Mouse (Mus musculus): ENCODE results near the gene Ces3b. TPM values are rescaled to one million over a fixed set of nuclear protein-coding genes. Genes with fewer than 3 reads are reported as not detected.
A peak's percentile ranks its signal among the peaks of the same experiment; 100 is the strongest.
"Not testable (repeated sequence)": the region's sequence is repeated elsewhere in the genome, so short reads cannot be mapped to it uniquely, and the experiment has no call there.

The Ces3b gene
- polyA plus RNA-seq (2014; fragmentation: Nextera tagmentation; extraction: Ambion mirVana), result not detected in 2 replicates

- H3K4me3 ChIP-seq (ENCODE audit: low read depth, low read length), result no peak within 1 kb of the TSS
- H3K4me1 ChIP-seq (ENCODE audit: control insufficient read depth, insufficient read depth, low read length), result no peaks in the 10 kb centered on the region
- WGBS, result 63% methylated on average over 7 of the region's 7 CpGs
- no peaks in the 10 kb centered on the region for H3K9me3 ChIP-seq (ENCODE audit: control insufficient read depth, low read depth, low read length)
- no peak within 1 kb of the TSS for H3K9ac ChIP-seq (replicated peaks; ENCODE audit: low read depth, low read length)
- ATAC-seq (ENCODE audit: insufficient number of reproducible peaks, insufficient read depth, low FRiP score, low read depth), result no peak
- no peak within 1 kb of the TSS for H3K4me2 ChIP-seq (replicated peaks; ENCODE audit: low read depth, low read length)
- H3K27ac ChIP-seq (ENCODE audit: low read length), result no peak within 1 kb of the TSS
- H3K36me3 ChIP-seq (ENCODE audit: control insufficient read depth, insufficient read depth, low read length), result no peaks in the 10 kb centered on the region
- no peaks in the 10 kb centered on the region for H3K27me3 ChIP-seq (ENCODE audit: control insufficient read depth, insufficient read depth, low read length)
Observed at GRCm38 (mm10) chr8:105083449-105084050, at the start of gene Ces3b. Gene Ces3b, plus strand, starts transcription at chr8:105083753.

DNA sequence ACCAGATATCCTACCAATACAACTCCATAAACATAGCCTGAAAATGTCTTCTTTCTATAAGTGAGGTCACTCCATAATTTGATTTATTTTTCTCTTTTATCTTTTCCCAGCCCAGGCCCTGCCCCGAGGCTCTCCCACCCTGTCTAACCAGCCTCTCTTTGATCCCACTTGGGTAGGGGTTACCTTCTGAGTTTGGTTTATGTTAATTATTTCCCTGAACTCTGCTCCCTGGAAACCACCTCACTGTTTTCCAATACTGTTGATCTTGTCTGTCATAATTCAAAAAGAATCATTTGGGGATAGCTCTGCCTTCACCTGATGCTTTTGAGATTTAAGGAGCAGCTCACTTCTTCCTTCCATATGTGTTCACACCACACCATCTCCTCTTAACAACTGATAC is 40.0 kb upstream of the Ces3b start:
- WGBS, result 17% methylated on average over 1 of the region's 1 CpGs
- H3K27me3 ChIP-seq (ENCODE audit: control insufficient read depth, insufficient read depth, low read length), result no peaks in the 10 kb centered on the region
- H3K4me2 ChIP-seq (replicated peaks; ENCODE audit: low read depth, low read length), result no peak overlapping the region
- no peak overlapping the region for H3K27ac ChIP-seq (ENCODE audit: low read length)
- no peak overlapping the region for H3K9ac ChIP-seq (replicated peaks; ENCODE audit: low read depth, low read length)
- no peaks in the 10 kb centered on the region for H3K4me1 ChIP-seq (ENCODE audit: control insufficient read depth, insufficient read depth, low read length)
- ATAC-seq (ENCODE audit: insufficient number of reproducible peaks, insufficient read depth, low FRiP score, low read depth), result no peak
- H3K9me3 ChIP-seq (ENCODE audit: control insufficient read depth, low read depth, low read length), result no peaks in the 10 kb centered on the region
- no peak overlapping the region for H3K4me3 ChIP-seq (ENCODE audit: low read depth, low read length)
- no peaks in the 10 kb centered on the region for H3K36me3 ChIP-seq (ENCODE audit: control insufficient read depth, insufficient read depth, low read length)

GRCm38 (mm10) chr8:105045824-105046401 is 37.6 kb upstream of the Ces3b start:
- peak; percentile 85 for ATAC-seq (ENCODE audit: insufficient number of reproducible peaks, insufficient read depth, low FRiP score, low read depth)
- no peaks in the 10 kb centered on the region for H3K36me3 ChIP-seq (ENCODE audit: control insufficient read depth, insufficient read depth, low read length)
- H3K27ac ChIP-seq (ENCODE audit: low read length), result no peak overlapping the region
- no peak overlapping the region for H3K4me3 ChIP-seq (ENCODE audit: low read depth, low read length)
- H3K9ac ChIP-seq (replicated peaks; ENCODE audit: low read depth, low read length), result no peak overlapping the region
- no peaks in the 10 kb centered on the region for H3K27me3 ChIP-seq (ENCODE audit: control insufficient read depth, insufficient read depth, low read length)
- no peaks in the 10 kb centered on the region for H3K9me3 ChIP-seq (ENCODE audit: control insufficient read depth, low read depth, low read length)
- no peaks in the 10 kb centered on the region for H3K4me1 ChIP-seq (ENCODE audit: control insufficient read depth, insufficient read depth, low read length)
- 59% methylated on average over 3 of the region's 3 CpGs for WGBS
- no peak overlapping the region for H3K4me2 ChIP-seq (replicated peaks; ENCODE audit: low read depth, low read length)

- no peak within 1 kb of the TSS for H3K27ac ChIP-seq (ENCODE audit: low read length)
- H3K27me3 ChIP-seq (ENCODE audit: control insufficient read depth, insufficient read depth, low read length), result no peaks in the 10 kb centered on the region
- no peak within 1 kb of the TSS for H3K4me2 ChIP-seq (replicated peaks; ENCODE audit: low read depth, low read length)
- H3K9me3 ChIP-seq (ENCODE audit: control insufficient read depth, low read depth, low read length), result no peaks in the 10 kb centered on the region
- no peak within 1 kb of the TSS for H3K9ac ChIP-seq (replicated peaks; ENCODE audit: low read depth, low read length)
- no peaks in the 10 kb centered on the region for H3K4me1 ChIP-seq (ENCODE audit: control insufficient read depth, insufficient read depth, low read length)
- 69% methylated on average over 3 of the region's 3 CpGs for WGBS
- no peak within 1 kb of the TSS for H3K4me3 ChIP-seq (ENCODE audit: low read depth, low read length)
- H3K36me3 ChIP-seq (ENCODE audit: control insufficient read depth, insufficient read depth, low read length), result no peaks in the 10 kb centered on the region
- no peak for ATAC-seq (ENCODE audit: insufficient number of reproducible peaks, insufficient read depth, low FRiP score, low read depth)
Observed at GRCm38 (mm10) chr8:105048371-105048854, 35.1 kb upstream of the Ces3b start, which contains the start of gene Ces3a. Gene Ces3a, plus strand, starts transcription at chr8:105048601.

GRCm38 (mm10) chr8:105056211-105056610 is 27.3 kb upstream of the Ces3b start:
- Histone ChIP-seq H3K27ac (ENCODE audit: low read length) (no peak overlapping the region), H3K4me1 (ENCODE audit: control insufficient read depth, insufficient read depth, low read length) (no peaks in the 10 kb centered on the region), H3K9ac (replicated peaks; ENCODE audit: low read depth, low read length) (no peak overlapping the region), H3K9me3 (ENCODE audit: control insufficient read depth, low read depth, low read length) (no peaks in the 10 kb centered on the region), H3K4me2 (replicated peaks; ENCODE audit: low read depth, low read length) (no peak overlapping the region), H3K27me3 (ENCODE audit: control insufficient read depth, insufficient read depth, low read length) (no peaks in the 10 kb centered on the region), H3K4me3 (ENCODE audit: low read depth, low read length) (no peak overlapping the region), H3K36me3 (ENCODE audit: control insufficient read depth, insufficient read depth, low read length) (no peaks in the 10 kb centered on the region)
- 89% methylated on average over 4 of the region's 4 CpGs for WGBS
- no peak for ATAC-seq (ENCODE audit: insufficient number of reproducible peaks, insufficient read depth, low FRiP score, low read depth)

GRCm38 (mm10) chr8:105060056-105060455 is 23.5 kb upstream of the Ces3b start:
- Histone ChIP-seq H3K27me3 (ENCODE audit: control insufficient read depth, insufficient read depth, low read length) (no peaks in the 10 kb centered on the region), H3K4me1 (ENCODE audit: control insufficient read depth, insufficient read depth, low read length) (no peaks in the 10 kb centered on the region), H3K4me2 (replicated peaks; ENCODE audit: low read depth, low read length) (no peak overlapping the region), H3K36me3 (ENCODE audit: control insufficient read depth, insufficient read depth, low read length) (no peaks in the 10 kb centered on the region), H3K4me3 (ENCODE audit: low read depth, low read length) (no peak overlapping the region), H3K9ac (replicated peaks; ENCODE audit: low read depth, low read length) (no peak overlapping the region), H3K9me3 (ENCODE audit: control insufficient read depth, low read depth, low read length) (no peaks in the 10 kb centered on the region; the same call in 1 of the 2 replicates), H3K27ac (ENCODE audit: low read length) (no peak overlapping the region)
- no peak for ATAC-seq (ENCODE audit: insufficient number of reproducible peaks, insufficient read depth, low FRiP score, low read depth)

GRCm38 (mm10) chr8:105066761-105067160 is 16.8 kb upstream of the Ces3b start:
- no peak overlapping the region for H3K4me2 ChIP-seq (replicated peaks; ENCODE audit: low read depth, low read length)
- H3K27ac ChIP-seq (ENCODE audit: low read length), result no peak overlapping the region
- WGBS, result 6% methylated on average over 1 of the region's 1 CpGs
- no peak for ATAC-seq (ENCODE audit: insufficient number of reproducible peaks, insufficient read depth, low FRiP score, low read depth)
- H3K4me3 ChIP-seq (ENCODE audit: low read depth, low read length), result no peak overlapping the region
- H3K36me3 ChIP-seq (ENCODE audit: control insufficient read depth, insufficient read depth, low read length), result no peaks in the 10 kb centered on the region
- H3K9me3 ChIP-seq (ENCODE audit: control insufficient read depth, low read depth, low read length), result no peaks in the 10 kb centered on the region; the same call in 1 of the 2 replicates
- H3K9ac ChIP-seq (replicated peaks; ENCODE audit: low read depth, low read length), result no peak overlapping the region
- H3K4me1 ChIP-seq (ENCODE audit: control insufficient read depth, insufficient read depth, low read length), result no peaks in the 10 kb centered on the region
- H3K27me3 ChIP-seq (ENCODE audit: control insufficient read depth, insufficient read depth, low read length), result no peaks in the 10 kb centered on the region

- H3K9ac ChIP-seq (replicated peaks; ENCODE audit: low read depth, low read length); H3K27me3 ChIP-seq (ENCODE audit: control insufficient read depth, insufficient read depth, low read length); H3K36me3 ChIP-seq (ENCODE audit: control insufficient read depth, insufficient read depth, low read length); H3K4me3 ChIP-seq (ENCODE audit: low read depth, low read length); H3K4me2 ChIP-seq (replicated peaks; ENCODE audit: low read depth, low read length); ATAC-seq (ENCODE audit: insufficient number of reproducible peaks, insufficient read depth, low FRiP score, low read depth); H3K4me1 ChIP-seq (ENCODE audit: control insufficient read depth, insufficient read depth, low read length); H3K27ac ChIP-seq (ENCODE audit: low read length); H3K9me3 ChIP-seq (ENCODE audit: control insufficient read depth, low read depth, low read length): not testable (repeated sequence)
- WGBS, result 46% methylated on average over 7 of the region's 7 CpGs
Observed at GRCm38 (mm10) chr8:105067905-105068304, 15.6 kb upstream of the Ces3b start.

DNA sequence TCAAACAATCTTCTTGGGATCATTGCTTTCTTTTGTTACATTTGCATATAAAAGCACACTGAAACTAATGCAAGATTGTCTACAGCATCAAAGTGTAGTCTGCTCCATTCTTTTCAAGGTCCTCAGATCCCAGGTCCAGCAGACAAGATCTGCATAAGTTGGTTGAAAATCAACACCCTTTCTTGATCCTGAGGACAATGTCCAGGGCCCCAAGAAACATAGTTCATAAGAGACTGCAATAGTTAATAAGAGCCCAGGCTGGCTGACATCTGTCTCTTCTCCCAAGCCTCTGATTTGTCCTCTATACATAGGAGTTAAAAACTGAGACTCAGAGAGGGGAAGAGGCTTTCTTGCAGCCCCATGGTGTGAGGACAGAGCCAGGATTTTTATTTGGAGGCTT is 14.6 kb upstream of the Ces3b start:
- Histone ChIP-seq H3K4me2 (replicated peaks; ENCODE audit: low read depth, low read length) (no peak overlapping the region), H3K9ac (replicated peaks; ENCODE audit: low read depth, low read length) (no peak overlapping the region), H3K27me3 (ENCODE audit: control insufficient read depth, insufficient read depth, low read length) (no peaks in the 10 kb centered on the region), H3K4me3 (ENCODE audit: low read depth, low read length) (no peak overlapping the region), H3K4me1 (ENCODE audit: control insufficient read depth, insufficient read depth, low read length) (no peaks in the 10 kb centered on the region), H3K36me3 (ENCODE audit: control insufficient read depth, insufficient read depth, low read length) (no peaks in the 10 kb centered on the region), H3K27ac (ENCODE audit: low read length) (no peak overlapping the region), H3K9me3 (ENCODE audit: control insufficient read depth, low read depth, low read length) (no peaks in the 10 kb centered on the region)
- no peak for ATAC-seq (ENCODE audit: insufficient number of reproducible peaks, insufficient read depth, low FRiP score, low read depth)

Data from stomach, embryonic 14.5 days (tissue).